Mouse (Mus musculus): Measurements from ENCODE around the gene Ston1.

The Ston1 gene

DNA sequence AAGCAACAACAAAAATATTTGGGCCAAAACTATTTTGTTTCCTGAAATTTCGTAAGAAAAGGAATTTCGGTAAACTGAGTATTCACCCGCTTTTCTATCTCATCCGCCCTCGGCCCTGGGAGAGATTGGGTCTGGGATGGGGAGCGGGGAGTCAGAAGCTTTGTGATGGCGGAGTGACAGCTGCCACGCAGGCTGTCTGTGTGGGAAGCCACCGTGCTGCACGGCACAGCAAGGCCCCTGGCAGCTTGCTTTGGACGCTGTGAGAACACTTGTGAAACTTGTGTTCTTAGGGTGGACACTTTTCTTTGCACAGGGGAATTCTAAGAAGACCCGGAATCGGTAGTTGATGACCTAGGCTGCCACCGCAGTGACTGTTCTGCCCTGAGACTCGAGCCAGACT lies 10.1 kb upstream of the Ston1 start:
- DNase-seq (ENCODE audit: low read depth, low spot score) = no peak

DNA sequence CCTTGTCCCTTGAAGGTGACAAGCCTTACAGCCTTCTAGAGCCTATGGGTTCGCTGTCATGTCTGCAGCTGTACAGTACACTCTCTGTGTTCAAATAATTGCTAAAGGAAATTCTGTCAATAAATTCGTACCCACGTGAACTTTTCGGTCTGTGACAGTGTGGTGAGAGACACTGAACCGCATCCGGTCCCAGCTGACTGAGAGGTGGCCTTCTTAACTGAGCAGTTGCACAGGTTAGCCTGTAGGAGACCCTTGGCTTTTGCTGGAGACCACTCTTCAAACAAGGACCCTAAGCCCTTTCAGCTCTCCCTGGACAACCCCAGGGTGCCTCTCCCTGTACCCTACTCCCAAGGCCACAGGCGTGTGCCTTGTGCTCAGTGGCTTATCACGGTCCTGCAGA lies 9.3 kb upstream of the Ston1 start:
- no peak for DNase-seq (ENCODE audit: low read depth, low spot score)

DNA sequence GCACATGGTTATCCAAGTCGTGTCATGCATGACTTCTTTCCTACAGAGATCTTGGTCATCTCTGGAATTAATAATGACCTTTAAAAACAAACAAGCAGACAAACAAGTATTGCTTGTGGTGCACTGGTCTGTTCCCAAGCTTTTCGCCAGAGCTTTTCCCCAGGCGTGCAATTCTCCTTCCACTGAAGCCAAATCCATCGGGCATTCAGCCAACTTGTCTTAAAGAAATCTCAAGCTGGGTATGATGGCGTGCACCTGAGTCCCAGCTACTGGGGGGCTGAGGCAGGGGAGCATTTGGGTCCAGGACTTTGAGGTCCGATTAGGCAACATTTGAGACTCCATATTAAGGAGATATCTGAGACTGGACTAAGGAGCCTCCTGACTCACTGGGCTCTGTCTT lies 7.2 kb upstream of the Ston1 start:
- no peak for DNase-seq (ENCODE audit: low read depth, low spot score)

DNA sequence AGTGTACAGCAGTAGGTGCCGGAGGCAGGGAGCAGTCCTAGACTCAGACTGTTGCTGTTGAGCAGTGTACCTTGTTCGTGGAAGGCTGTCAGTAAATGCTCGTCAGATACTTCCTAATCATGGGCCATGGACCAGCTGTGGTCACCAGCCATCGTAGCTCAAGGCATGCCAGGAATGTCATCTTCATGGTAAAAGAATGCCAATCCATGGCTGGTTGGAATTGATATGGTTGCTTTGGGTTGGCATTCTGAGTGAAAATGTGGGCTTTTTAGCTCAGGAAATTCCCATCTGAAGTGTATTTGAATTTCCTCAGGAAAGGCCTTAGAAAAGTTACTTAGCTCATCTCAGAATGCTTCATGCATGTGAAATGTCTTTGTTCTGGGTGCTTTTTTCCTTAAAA lies 2.4 kb upstream of the Ston1 start:
- DNase-seq (ENCODE audit: low read depth, low spot score) = no peak

- DNase-seq (ENCODE audit: low read depth, low spot score) = no peak
Observed at GRCm38 (mm10) chr17:88596068-88596467, 1.4 kb upstream of the Ston1 start.

DNA sequence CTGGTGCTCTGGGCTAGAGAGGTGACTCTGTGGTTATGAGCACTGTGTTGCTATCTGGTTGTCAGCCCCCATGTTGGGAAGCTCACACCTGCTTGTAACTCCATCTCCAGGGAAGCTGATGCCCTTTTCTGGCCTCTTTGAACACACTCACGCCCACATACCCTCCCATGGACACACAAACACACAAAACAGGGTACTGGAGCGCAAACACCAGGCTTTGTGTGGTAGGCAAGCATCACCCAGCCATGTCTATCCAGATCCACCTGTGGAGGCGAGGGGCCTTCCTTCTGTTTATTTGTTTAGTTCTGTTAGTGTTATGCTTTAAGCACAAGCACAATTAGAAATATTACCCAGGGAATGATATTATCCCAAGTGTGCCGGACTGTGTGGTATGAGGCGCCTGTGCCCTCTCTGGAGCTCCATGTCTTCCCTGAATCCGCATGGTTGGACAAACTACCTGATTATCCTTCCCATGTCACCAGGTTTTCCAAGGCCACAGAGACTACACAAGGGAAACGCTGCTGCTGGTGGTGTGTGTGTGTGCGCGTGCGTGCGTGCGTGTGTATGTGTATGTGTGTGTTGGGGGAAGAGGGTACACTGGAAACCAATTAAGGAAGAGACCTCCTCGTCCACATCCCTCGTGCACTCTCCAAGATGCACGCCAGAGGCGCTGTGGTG lies 801 bp upstream of the Ston1 start:
- DNase-seq (ENCODE audit: low read depth, low spot score) = no peak

- DNase-seq (ENCODE audit: low read depth, low spot score) = no peak
Observed at GRCm38 (mm10) chr17:88598056-88598420, 554 bp downstream of the Ston1 start.

DNA sequence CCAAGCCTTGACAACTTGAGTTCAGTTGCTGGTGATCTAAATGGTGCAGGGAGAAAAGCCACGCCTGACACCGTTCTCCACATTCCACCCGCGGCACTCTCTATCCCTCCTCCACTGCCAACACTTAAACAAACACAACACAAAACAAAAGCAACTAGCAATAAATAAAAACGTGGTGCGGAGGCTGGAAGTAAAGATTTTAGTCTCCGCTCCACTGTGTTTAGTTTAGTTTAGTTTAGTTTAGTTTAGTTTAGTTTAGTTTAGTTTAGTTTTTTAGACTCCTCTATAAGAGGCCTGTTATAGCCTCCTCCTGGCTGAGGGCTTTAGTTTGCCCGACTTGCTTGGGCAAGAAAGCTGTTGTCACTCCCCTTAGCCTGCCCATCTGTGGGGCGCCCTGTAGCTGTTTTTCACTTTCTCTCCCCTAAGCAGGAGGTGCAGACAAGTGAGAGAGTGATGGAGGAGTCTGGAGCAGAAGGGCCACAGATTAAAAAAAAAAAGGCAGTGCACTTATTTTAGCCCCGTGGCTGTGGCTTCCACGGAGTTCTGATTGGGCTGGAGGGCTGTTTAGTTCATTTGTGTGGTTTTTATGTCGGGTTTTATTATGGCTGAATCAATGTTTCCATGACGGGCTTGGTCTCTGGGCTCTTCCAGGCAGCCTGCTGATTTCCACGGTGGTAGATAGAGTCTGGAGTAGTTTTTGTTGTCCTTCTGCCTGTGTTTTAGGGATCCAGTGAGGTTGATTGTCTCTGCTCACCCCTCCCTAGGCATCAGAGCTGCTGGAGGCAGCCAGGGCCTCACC lies 1.3 kb downstream of the Ston1 start:
- DNase-seq (ENCODE audit: low read depth, low spot score) = no peak

- DNase-seq (ENCODE audit: low read depth, low spot score) = no peak
Observed at GRCm38 (mm10) chr17:88600492-88601026, 3.1 kb downstream of the Ston1 start.

DNA sequence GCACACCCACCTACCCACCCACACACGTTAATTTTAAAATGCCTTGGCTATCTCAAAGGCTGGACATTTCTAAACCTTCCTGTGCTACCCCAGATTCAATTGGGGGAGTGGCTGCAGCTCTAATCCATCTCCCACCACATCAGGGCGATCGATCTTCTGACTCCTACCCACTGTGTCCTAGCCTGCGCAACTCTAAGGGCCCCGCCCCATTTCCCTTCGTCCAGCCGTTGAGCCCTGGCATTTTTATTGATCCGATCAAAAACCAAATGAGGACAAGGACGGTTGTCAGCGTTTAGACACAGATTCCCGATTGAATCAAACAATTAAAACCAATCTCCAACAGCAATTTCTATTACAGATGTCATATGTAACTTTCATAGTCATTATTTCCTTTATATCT lies 6.5 kb downstream of the Ston1 start:
- DNase-seq (ENCODE audit: low read depth, low spot score) = no peak

GRCm38 (mm10) chr17:88606056-88606455 lies 8.6 kb downstream of the Ston1 start:
- no peak for DNase-seq (ENCODE audit: low read depth, low spot score)

- no peak for DNase-seq (ENCODE audit: low read depth, low spot score)
Observed at GRCm38 (mm10) chr17:88609361-88609760, 11.9 kb downstream of the Ston1 start.

- no peak for DNase-seq (ENCODE audit: low read depth, low spot score)
Observed at GRCm38 (mm10) chr17:88611057-88611456, 13.6 kb downstream of the Ston1 start.

DNA sequence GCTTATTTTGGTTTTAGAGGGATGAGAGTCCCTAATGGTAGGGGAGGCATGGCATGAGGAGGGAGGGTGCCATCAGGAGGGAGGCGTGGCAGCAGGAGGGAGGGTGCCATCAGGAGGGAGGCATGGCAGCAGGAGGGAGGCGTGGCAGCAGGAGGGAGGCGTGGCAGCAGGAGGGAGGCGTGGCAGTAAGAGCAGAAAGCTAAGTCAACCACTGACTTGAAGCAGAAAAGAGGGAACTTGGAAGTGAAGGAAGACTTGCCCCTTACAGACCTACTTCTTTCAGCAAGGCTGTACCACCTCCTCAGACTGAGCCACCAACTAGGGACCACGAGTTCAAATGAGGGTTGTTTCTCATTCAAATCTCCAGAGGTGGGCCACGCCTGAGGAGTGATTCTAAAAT lies 15.7 kb downstream of the Ston1 start:
- no peak for DNase-seq (ENCODE audit: low read depth, low spot score)

- DNase-seq (ENCODE audit: low read depth, low spot score) = no peak
Observed at GRCm38 (mm10) chr17:88613721-88614120, 16.2 kb downstream of the Ston1 start.

DNA sequence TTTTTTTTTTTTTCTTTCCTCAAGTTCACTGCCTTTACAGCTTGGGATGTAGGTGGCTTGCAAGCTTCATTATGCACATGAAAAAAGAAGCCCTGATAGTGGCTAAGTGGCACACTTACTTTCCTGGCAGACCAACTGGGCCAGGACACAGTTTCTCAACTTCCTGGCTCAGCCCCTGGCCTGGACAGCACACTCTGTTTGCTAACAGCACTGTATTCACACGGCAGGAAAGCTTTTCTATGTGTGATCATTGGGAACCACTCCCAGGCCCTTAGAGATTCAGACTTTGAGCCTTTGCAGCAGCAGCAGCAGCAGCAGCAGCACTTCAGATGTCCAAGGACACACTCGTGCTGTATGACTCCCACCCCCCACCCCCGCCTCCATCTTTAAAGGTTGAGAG lies 16.8 kb downstream of the Ston1 start:
- no peak for DNase-seq (ENCODE audit: low read depth, low spot score)

- DNase-seq (ENCODE audit: low read depth, low spot score) = no peak
Observed at GRCm38 (mm10) chr17:88614733-88615132, 17.2 kb downstream of the Ston1 start.

GRCm38 (mm10) chr17:88615492-88616155 lies 18.1 kb downstream of the Ston1 start:
- DNase-seq (ENCODE audit: low read depth, low spot score) = no peak

DNA sequence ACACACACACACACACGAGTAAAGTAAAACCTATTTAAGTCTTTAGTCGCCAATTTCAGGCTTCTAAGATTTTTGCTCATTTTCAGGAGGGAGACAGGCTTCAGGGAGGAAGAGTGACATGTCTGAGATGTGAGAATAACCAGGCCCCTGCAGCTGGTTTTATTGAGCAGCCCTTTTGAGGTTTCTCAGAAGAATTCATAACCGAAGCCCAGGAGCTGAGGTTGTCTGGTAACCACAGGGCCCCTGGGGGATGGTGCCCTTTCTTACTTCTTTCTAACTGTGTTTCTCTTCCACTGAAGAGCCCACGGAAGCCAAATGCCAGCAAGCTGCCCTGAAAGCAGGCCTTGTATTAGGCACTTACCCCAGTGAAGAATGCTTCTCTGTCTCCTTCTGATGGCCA lies 23.5 kb downstream of the Ston1 start:
- DNase-seq (ENCODE audit: low read depth, low spot score) = no peak

GRCm38 (mm10) chr17:88621374-88621773 lies 23.9 kb downstream of the Ston1 start:
- DNase-seq (ENCODE audit: low read depth, low spot score) = no peak

GRCm38 (mm10) chr17:88622711-88623110 lies 25.2 kb downstream of the Ston1 start:
- no peak for DNase-seq (ENCODE audit: low read depth, low spot score)

DNA sequence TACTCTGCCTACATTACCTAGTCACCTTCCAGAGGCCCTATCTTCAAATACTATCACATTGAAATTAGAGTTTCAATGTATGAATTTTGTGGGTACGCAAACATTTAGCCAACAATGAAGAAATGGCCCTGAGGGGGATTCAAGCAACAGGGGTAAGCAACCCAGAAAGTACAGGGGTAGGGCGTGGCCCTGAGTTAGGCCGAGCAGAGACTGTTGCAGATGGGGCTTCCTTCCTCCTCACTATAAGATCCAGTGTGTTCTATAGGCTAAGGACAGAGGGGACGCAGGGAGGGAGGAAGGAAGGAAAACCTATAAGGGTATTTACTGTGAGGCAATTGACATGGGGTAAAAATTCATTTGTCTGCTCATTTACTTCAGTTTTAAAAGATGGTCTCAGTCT lies 26.9 kb downstream of the Ston1 start:
- DNase-seq (ENCODE audit: low read depth, low spot score) = no peak

DNA sequence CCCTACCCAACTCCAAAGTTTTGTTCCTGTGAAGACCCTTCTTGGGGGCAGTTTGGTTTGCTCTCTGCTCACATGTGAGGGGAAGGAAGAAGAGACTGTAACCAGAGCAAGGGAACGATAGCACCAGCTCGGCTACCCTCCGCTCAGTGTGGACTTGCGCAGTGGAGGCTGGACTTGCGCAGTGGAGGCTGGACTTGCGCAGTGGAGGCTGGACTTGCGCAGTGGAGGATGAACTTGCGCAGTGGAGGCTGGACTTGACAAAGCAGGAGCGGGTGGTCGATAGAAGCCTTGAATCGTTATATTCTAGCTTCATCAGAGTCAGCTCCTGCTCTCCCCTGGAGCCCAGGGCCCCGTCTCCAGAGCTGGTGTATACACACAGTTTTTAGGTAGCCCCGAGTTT lies 27.9 kb downstream of the Ston1 start:
- DNase-seq (ENCODE audit: low read depth, low spot score) = no peak
